Mouse (Mus musculus): Measurements from ENCODE around the gene Zfp750. TPM values are rescaled to one million over a fixed set of nuclear protein-coding genes. Genes with fewer than 3 reads are reported as not detected.

Gene Zfp750
- polyA plus RNA-seq, 1 experiment = 6.1 TPM

GRCm38 (mm10) chr11:121549843-121550647 lies 30.9 kb upstream of the Zfp750 start:
- Histone ChIP-seq H3K9ac (ENCODE audit: low read depth, poor library complexity, severe bottlenecking) (no peak overlapping the region), H3K9me3 (replicated peaks; ENCODE audit: control insufficient read depth, insufficient read depth, low read length, poor library complexity, severe bottlenecking) (no peaks in the 10 kb centered on the region), H3K27ac (ENCODE audit: insufficient read depth, low read length) (no peak overlapping the region), H3K27me3 (ENCODE audit: control insufficient read depth, insufficient read depth, low read length, poor library complexity, severe bottlenecking) (no peaks in the 10 kb centered on the region), H3K4me1 (ENCODE audit: control insufficient read depth, insufficient read depth, low read length) (no peaks in the 10 kb centered on the region), H3K4me3 (ENCODE audit: low read depth, low read length) (no peak overlapping the region), H3K36me3 (ENCODE audit: control insufficient read depth, insufficient read depth, low read length, poor library complexity, severe bottlenecking) (no peaks in the 10 kb centered on the region)
- TF ChIP-seq EP300 (IDR thresholded peaks at IDR 0.05; ENCODE audit: insufficient read depth, low read depth, low read length) = no peak
- no peak for TF ChIP-seq CTCF (IDR thresholded peaks at IDR 0.05; ENCODE audit: low read depth, low read length)
- TF ChIP-seq POLR2A (IDR thresholded peaks at IDR 0.05; ENCODE audit: insufficient read depth, low read length) = no peak

- Histone ChIP-seq H3K9me3 (replicated peaks; ENCODE audit: control insufficient read depth, insufficient read depth, low read length, poor library complexity, severe bottlenecking) (no peaks in the 10 kb centered on the region), H3K4me1 (ENCODE audit: control insufficient read depth, insufficient read depth, low read length) (no peaks in the 10 kb centered on the region), H3K27me3 (ENCODE audit: control insufficient read depth, insufficient read depth, low read length, poor library complexity, severe bottlenecking) (no peaks in the 10 kb centered on the region), H3K9ac (ENCODE audit: low read depth, poor library complexity, severe bottlenecking) (no peak overlapping the region), H3K36me3 (ENCODE audit: control insufficient read depth, insufficient read depth, low read length, poor library complexity, severe bottlenecking) (no peaks in the 10 kb centered on the region), H3K27ac (ENCODE audit: insufficient read depth, low read length) (no peak overlapping the region), H3K4me3 (ENCODE audit: low read depth, low read length) (no peak overlapping the region)
- TF ChIP-seq CTCF (IDR thresholded peaks at IDR 0.05; ENCODE audit: low read depth, low read length) (no peak), EP300 (IDR thresholded peaks at IDR 0.05; ENCODE audit: insufficient read depth, low read depth, low read length) (no peak), POLR2A (IDR thresholded peaks at IDR 0.05; ENCODE audit: insufficient read depth, low read length) (no peak)
These were observed 30.1 kb upstream of the Zfp750 start for GRCm38 (mm10) chr11:121548996-121549842.

- no peak for TF ChIP-seq EP300 (IDR thresholded peaks at IDR 0.05; ENCODE audit: insufficient read depth, low read depth, low read length)
- H3K27me3 ChIP-seq (ENCODE audit: control insufficient read depth, insufficient read depth, low read length, poor library complexity, severe bottlenecking) = no peaks in the 10 kb centered on the region
- H3K36me3 ChIP-seq (ENCODE audit: control insufficient read depth, insufficient read depth, low read length, poor library complexity, severe bottlenecking) = no peaks in the 10 kb centered on the region
- no peaks in the 10 kb centered on the region for H3K9me3 ChIP-seq (replicated peaks; ENCODE audit: control insufficient read depth, insufficient read depth, low read length, poor library complexity, severe bottlenecking)
- H3K27ac ChIP-seq (ENCODE audit: insufficient read depth, low read length) = no peak overlapping the region
- no peak overlapping the region for H3K4me3 ChIP-seq (ENCODE audit: low read depth, low read length)
- no peaks in the 10 kb centered on the region for H3K4me1 ChIP-seq (ENCODE audit: control insufficient read depth, insufficient read depth, low read length)
- H3K9ac ChIP-seq (ENCODE audit: low read depth, poor library complexity, severe bottlenecking) = no peak overlapping the region
These were observed 28.8 kb upstream of the Zfp750 start for GRCm38 (mm10) chr11:121547925-121548324.

DNA sequence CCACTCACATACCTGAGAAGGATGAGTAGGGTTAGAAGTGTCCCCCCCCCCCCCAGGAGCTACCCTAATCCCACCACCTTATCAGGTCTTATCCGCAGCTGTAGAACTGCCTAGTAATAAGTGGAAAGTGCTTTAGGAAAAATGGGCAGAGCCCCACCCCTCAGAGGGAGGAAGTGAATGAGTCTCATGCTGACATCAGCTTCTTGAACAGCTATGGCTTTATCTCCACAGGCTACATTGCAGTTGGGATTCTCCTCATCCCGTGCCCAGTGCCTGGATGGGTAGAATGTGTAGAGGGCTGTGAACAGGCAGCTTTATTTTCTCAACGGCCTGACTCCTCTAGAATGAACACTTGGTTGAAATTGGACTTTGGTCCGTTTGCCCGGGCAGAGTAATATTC lies 28.1 kb upstream of the Zfp750 start:
- Histone ChIP-seq H3K36me3 (ENCODE audit: control insufficient read depth, insufficient read depth, low read length, poor library complexity, severe bottlenecking) (no peaks in the 10 kb centered on the region), H3K9ac (ENCODE audit: low read depth, poor library complexity, severe bottlenecking) (no peak overlapping the region), H3K9me3 (replicated peaks; ENCODE audit: control insufficient read depth, insufficient read depth, low read length, poor library complexity, severe bottlenecking) (no peaks in the 10 kb centered on the region), H3K4me1 (ENCODE audit: control insufficient read depth, insufficient read depth, low read length) (no peaks in the 10 kb centered on the region), H3K27me3 (ENCODE audit: control insufficient read depth, insufficient read depth, low read length, poor library complexity, severe bottlenecking) (no peaks in the 10 kb centered on the region), H3K27ac (ENCODE audit: insufficient read depth, low read length) (no peak overlapping the region), H3K4me3 (ENCODE audit: low read depth, low read length) (no peak overlapping the region)
- TF ChIP-seq POLR2A (IDR thresholded peaks at IDR 0.05; ENCODE audit: insufficient read depth, low read length) (no peak), EP300 (IDR thresholded peaks at IDR 0.05; ENCODE audit: insufficient read depth, low read depth, low read length) (no peak)

GRCm38 (mm10) chr11:121545398-121546034 lies 26.4 kb upstream of the Zfp750 start:
- Histone ChIP-seq H3K4me1 (ENCODE audit: control insufficient read depth, insufficient read depth, low read length) (no peaks in the 10 kb centered on the region), H3K9ac (ENCODE audit: low read depth, poor library complexity, severe bottlenecking) (no peak overlapping the region), H3K36me3 (ENCODE audit: control insufficient read depth, insufficient read depth, low read length, poor library complexity, severe bottlenecking) (0 out of 2 replicates have a peak, but pooled peaks cover 3% of the 10 kb centered on the region), H3K27me3 (ENCODE audit: control insufficient read depth, insufficient read depth, low read length, poor library complexity, severe bottlenecking) (no peaks in the 10 kb centered on the region), H3K27ac (ENCODE audit: insufficient read depth, low read length) (no peak overlapping the region), H3K4me3 (ENCODE audit: low read depth, low read length) (no peak overlapping the region), H3K9me3 (replicated peaks; ENCODE audit: control insufficient read depth, insufficient read depth, low read length, poor library complexity, severe bottlenecking) (no peaks in the 10 kb centered on the region)
- no peak for TF ChIP-seq EP300 (IDR thresholded peaks at IDR 0.05; ENCODE audit: insufficient read depth, low read depth, low read length)
- TF ChIP-seq POLR2A (IDR thresholded peaks at IDR 0.05; ENCODE audit: insufficient read depth, low read length) = no peak
- TF ChIP-seq CTCF (IDR thresholded peaks at IDR 0.05; ENCODE audit: low read depth, low read length) = no peak
